Mouse (Mus musculus) heart, postnatal 14 days (tissue): ENCODE results near the gene Dapk2. TPM values are rescaled to one million over a fixed set of nuclear protein-coding genes. Genes with fewer than 3 reads are reported as not detected.
"Not testable (repeated sequence)": the region's sequence is repeated elsewhere in the genome, so short reads cannot be mapped to it uniquely, and the experiment has no call there.

ENCODE experiments used
- DNase-seq, 2 experiments: peaks; one replicate each; pipeline ENCODE4 v3.0.0; 2021 to 2022
- intact Hi-C: fragments of 180-260 bp; cut with DNase I; formaldehyde crosslinking; loops from one replicate; pipeline ENCODE4 v1.15.1; 2025
- total RNA-seq, 2 experiments: library from RNA; stranded (reverse); gene quantifications; 2 replicates each; pipeline ENCODE4 v1.2.3; 2021

Dapk2 gene
- total RNA-seq, 2 experiments from 2014 or later = 6.0 to 6.5 TPM

GRCm38 (mm10) chr9:66263701-66264100 is 105.7 kb downstream of the Dapk2 start:
- no peak for DNase-seq
- intact Hi-C loops = no loop called here

GRCm38 (mm10) chr9:66265645-66266044 is 107.6 kb downstream of the Dapk2 start:
- intact Hi-C loops = no loop called here
- DNase-seq = no peak

GRCm38 (mm10) chr9:66266237-66267170 is 108.5 kb downstream of the Dapk2 start:
- intact Hi-C loops = no loop called here
- DNase-seq = no peak

DNA sequence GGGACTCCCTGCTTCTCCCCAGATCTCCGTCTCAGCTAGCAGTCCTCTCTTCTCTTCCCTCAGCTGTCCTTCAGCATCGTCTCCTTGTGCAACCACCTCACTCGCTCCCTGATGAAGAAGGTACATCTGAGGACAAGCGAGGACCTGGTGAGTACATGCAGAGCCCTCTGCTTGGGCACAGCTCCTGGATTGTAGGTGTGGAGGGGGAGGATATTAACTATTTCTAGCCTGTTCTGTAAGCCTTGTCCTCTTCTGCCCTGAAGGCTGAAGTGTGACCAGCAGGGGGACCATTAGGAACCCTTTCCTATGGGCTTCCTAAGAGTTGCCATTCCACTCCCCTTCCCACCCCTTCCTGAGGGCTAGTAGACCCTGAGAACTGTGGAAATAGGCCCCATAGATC is 110.8 kb downstream of the Dapk2 start:
- no peak for DNase-seq
- intact Hi-C loops = no loop called here

- intact Hi-C loops = no loop called here
- DNase-seq = no peak
Measured at GRCm38 (mm10) chr9:66270038-66270437, 112.0 kb downstream of the Dapk2 start.

- no peak for DNase-seq
- intact Hi-C loops = no loop called here
Measured at GRCm38 (mm10) chr9:66271726-66272125, 113.7 kb downstream of the Dapk2 start.

GRCm38 (mm10) chr9:66273632-66274031 is 115.6 kb downstream of the Dapk2 start:
- intact Hi-C loops = no loop called here
- DNase-seq = no peak

DNA sequence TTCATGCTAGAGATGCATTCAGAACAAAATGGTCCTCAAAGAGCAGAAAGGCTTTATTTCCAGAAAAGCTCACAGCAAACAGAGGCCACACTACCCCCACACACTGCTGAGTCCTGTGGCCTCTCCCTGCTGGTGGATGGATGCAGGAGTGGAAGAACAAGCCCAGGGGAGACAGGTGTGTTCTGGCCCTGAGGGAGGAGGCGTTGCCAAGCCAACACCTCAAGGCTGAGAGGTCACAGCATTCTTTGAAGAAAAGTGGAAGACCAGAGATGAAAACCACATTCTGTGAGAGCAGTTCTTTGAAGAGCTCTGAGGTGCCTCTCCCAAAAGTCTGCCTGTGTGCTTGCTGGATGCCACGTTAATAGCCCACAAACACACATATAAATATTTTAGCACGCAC is 116.6 kb downstream of the Dapk2 start:
- no peak for DNase-seq
- intact Hi-C loops = loop anchor here (5.0 kb wide), 2 partner anchors 57 to 78 kb away; partner anchors contain the start of gene Herc1

- intact Hi-C loops = loop anchor here (5.0 kb wide), 2 partner anchors 58 to 77 kb away; partner anchors contain the start of gene Herc1
- DNase-seq = peak; percentile 42 to 55
Measured at GRCm38 (mm10) chr9:66275267-66275991, 117.4 kb downstream of the Dapk2 start.

GRCm38 (mm10) chr9:66276062-66276461 is 118.0 kb downstream of the Dapk2 start:
- no peak for DNase-seq
- intact Hi-C loops = loop anchor here (2.0 to 5.0 kb wide), 3 partner anchors 59 to 117 kb away; partner anchors contain the start of genes Dapk2 and Herc1

DNA sequence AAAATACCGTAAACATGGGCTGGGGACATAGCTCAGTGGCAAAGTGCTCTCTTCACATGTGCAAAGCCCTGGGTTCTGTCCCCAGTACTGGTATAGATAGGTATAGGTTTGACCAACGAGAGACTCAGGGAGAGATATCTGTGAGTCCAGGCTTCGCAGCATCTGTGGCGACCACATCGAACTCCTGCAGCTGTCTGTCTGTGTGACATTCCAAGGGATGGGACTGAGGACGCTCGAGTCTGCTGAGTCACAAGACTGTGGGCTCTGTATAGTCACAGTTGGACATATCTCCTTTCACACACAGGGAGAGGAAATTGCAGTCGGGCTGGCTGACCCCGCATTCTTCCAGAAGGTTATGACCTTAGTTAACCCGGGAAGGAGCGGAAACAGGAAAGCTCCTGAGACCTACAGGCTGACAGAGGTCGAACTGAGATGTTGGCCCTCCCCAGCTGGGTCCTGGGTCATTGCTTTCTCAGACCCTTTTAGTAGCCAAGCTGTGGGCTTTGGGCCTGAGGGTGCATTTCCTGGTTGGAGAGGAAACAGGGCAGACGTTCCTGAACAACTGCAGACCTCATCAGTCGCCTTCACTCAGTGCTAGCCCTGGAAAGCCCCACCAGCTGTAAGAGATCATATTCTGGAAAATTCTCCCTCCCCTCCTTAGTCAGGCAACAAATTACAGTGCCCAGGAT is 118.8 kb downstream of the Dapk2 start:
- DNase-seq = peak; percentile 68 to 73
- intact Hi-C loops = loop anchor here (2.0 to 5.0 kb wide), 3 partner anchors 60 to 118 kb away; partner anchors contain the start of genes Dapk2 and Herc1

DNA sequence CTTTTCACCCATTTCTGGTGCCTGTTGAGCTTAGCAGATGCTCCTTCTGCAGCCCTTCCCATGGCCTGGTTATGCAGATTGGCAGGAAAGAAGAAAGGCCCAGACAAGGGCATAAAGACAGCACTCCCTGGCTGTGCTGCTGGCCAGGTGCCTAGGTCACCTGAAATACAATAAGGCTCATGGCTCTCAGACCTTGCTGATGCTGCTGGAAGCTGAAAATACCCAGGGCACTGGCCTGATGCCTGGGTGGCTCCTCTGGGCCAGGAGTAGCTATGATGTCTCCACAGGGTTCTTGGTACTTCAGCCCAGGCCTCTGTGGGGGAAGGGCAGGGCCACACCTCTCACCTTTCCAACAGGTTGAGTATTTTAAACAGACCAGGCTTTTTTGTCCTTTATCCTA is 121.6 kb downstream of the Dapk2 start:
- intact Hi-C loops = loop anchor here (2.0 to 5.0 kb wide), 3 partner anchors 62 to 93 kb away; partner anchors contain the start of gene Herc1
- DNase-seq = peak in 1 of 2 experiments; percentile 30

DNA sequence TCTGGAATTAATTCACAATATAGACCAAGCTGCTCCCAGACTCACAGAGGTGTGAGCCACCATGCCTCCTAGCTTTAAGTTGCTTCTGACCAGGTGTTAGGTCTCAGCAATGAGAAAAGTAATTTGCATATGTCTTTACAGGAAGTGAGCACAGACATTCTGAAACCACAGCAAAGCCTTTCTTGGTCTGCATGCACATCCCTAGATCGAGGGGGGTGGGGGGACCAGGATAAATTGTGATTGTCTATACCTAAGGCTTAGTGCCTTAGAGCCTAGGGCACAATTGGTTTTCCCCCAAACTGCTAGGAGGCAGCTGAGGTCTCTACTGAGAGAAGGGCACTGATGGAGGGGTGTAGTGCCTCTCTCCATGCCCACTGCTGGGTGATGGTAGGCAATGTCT is 122.5 kb downstream of the Dapk2 start:
- intact Hi-C loops = no loop called here
- DNase-seq = no peak

DNA sequence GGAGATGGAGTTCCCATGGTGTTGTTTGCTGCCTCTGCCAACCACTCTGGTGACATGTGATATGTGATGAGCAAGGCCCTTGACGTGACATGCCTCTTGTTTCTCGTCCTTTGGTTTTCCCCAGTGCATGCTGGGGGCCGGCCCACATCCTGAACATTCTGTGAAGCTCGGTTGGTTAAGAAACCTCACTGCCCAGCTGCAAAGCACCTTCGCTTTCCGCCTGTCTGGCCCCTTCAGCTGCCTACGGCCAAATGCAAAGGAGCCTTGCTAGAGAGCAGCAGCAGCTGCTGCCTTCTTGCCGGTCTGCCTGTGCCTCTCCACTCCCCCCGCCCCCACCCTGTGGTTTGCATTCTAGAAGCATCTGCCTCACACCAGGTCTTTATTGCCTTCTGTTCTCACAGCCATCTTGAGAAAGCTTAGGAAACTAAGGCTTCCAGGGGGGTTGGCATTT is 123.5 kb downstream of the Dapk2 start:
- intact Hi-C loops = no loop called here
- DNase-seq = no peak

DNA sequence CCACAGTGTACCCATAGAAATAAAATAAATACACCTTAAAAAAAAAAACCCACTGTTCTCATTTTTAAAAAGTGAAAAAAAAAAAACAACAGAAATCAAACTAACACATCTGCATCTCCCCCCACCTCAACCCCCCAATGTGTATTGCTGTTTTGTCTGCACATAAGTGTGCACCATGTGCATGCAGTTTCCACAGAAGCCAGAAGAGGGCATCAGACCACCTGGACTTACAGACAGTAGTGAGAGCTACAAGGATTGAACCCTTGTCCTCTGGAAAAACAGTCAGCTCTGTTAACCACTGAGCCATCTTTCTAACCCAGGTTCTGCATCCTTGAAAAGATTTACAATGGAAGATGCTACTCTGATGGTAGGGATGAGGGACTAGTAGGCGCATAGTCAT is 124.6 kb downstream of the Dapk2 start:
- DNase-seq = no peak
- intact Hi-C loops = no loop called here

GRCm38 (mm10) chr9:66283565-66284203 is 125.7 kb downstream of the Dapk2 start:
- intact Hi-C loops = no loop called here
- DNase-seq = peak; percentile 68 to 72

DNA sequence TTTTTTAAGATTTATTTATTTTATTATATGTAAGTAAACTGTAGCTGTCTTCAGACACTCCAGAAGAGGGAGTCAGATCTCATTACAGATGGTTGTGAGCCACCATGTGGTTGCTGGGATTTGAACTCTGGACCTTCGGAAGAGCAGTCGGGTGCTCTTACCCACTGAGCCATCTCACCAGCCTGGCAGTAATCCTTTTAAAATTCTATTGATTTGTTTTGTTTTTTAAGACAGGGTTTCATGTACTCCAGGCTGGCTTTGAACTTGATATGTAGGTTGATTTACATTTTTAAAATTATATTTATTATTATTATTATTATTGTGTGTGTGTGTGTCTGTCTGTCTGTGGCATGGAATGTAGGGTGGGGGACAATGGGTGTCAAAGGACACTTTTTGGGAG is 127.2 kb downstream of the Dapk2 start:
- DNase-seq, intact Hi-C loops: not testable (repeated sequence)

GRCm38 (mm10) chr9:66285901-66286300 is 127.9 kb downstream of the Dapk2 start:
- intact Hi-C loops = no loop called here
- DNase-seq = no peak

GRCm38 (mm10) chr9:66290727-66291126 is 132.7 kb downstream of the Dapk2 start:
- intact Hi-C loops = no loop called here
- DNase-seq = no peak

- no peak for DNase-seq
- intact Hi-C loops = no loop called here
Measured at GRCm38 (mm10) chr9:66293319-66293718, 135.3 kb downstream of the Dapk2 start.
